Mouse (Mus musculus) lung, adult 10 weeks (tissue): ENCODE measurements around the gene Olfr1107. TPM values are rescaled to one million over a fixed set of nuclear protein-coding genes. Genes with fewer than 3 reads are reported as not detected.

Experiments used
- polyA plus RNA-seq: library from polyadenylated mRNA; stranded (reverse); fragments of 350-450 nt; fragmentation: Illumina TruSeq; extraction: RNeasy Lipid Tissue Mini Kit (QIAGEN cat#74804); gene quantifications from one replicate; pipeline ENCODE4 v1.2.3, GENCODE M21; 2014; ENCODE audit warnings: low read depth, low replicate concordance; ENCODE audit not compliant: insufficient read depth

Olfr1107 gene
- not detected for polyA plus RNA-seq

DNA sequence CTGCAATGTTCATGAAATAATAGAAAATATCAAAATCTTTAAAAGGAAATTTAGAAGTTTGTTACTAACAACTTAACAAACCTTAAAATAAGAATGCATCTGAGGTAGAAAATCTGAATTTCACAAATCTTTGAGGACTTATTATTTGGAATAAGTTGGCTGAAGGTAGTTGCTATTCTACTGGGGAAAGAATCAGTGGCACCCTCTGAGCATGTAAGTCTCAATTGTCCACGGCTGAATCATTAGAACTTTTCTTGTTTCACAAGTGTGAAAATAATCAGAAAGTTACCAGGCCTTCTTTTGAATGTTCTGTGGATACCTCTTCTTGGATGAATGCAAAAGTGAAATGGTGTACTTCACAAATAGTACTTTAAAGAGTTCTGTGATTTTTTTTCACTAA lies at the start of gene Olfr1107:
TSS of gene Olfr1107 (minus strand) at position 101 of the 400 bp plus-strand sequence.

DNA sequence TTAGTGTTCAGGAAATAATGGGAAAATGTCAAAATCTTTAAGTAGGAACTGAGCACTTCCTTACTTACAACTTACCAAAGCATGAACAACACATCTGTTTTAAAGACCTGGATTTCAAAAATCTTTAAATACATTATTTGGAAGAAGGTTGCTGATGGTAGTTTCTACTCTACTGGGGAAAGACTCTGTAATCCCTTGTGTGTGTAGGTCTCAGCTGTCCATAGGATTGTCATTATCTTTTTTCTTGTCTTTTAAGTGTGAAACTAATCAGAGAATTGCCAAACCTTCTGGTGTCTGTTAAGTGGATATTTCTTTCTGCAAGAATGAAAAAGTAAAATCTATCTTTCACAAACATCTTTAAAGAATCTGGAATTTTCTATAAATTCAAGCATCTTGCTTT lies 38.9 kb upstream of the Olfr1107 start, which contains the start of gene Olfr259:
TSS of gene Olfr259 (minus strand) at position 101 of the 400 bp plus-strand sequence.

DNA sequence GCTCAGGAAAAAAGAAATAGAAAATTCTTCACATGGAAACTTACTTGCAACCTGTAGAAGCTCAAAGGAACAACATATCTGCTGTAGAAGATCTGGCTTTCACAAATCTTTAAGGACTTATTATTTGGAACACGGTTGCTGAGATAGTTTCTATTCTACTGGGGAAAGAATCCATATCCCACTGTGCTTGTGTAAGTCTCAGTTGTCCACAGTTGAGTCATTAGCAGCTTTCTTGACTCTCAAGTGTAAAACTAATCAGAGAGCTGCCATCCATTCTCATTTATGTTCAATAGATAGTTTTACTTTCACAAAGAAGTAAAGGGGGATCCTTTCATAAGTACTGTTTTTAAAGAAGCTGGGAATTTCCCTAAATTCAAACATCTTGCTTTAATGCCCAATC lies 20.3 kb upstream of the Olfr1107 start, which contains the start of gene Olfr1109:
TSS of gene Olfr1109 (minus strand) at position 101 of the 400 bp plus-strand sequence.

DNA sequence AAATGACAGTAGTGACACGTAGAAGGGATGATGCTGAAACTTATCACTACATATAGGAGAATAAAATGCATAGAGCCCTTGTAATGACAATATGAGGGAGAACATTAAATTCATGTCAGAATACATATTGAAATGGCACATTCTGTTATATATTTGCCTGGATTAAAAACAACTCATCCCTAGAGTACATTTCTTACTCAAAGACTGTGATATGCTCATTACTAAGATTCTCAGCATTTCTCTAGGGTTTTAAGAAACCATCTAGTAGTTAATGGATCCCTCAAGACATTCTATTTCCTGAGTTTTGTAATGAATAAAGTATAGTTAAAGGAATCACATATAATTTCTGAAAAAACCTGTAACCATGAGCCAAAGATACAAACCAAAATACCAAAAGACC lies 23.4 kb downstream of the Olfr1107 start, which contains the start of gene Olfr1106:
TSS of gene Olfr1106 (minus strand) at position 101 of the 400 bp plus-strand sequence.

DNA sequence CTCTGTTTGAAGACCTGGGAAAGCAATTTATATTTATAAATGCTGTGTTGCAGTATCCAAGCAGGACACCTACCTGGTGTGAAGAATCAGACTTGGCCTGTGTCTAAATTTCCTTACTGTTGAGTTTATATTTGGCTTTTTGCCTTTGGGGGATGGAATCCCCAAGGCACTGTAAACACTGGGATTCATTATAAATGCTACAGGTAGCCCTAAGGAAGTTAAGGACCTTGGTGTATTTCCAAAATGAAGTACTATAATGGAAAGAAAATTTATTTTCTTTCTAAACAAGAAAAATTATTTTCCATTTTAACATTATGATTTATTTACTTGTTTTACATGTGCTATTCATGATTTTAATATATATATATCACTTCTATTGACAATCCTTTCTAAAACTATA lies 39.2 kb downstream of the Olfr1107 start, which contains the start of gene Olfr1105:
TSS of gene Olfr1105 (minus strand) at position 101 of the 400 bp plus-strand sequence.

DNA sequence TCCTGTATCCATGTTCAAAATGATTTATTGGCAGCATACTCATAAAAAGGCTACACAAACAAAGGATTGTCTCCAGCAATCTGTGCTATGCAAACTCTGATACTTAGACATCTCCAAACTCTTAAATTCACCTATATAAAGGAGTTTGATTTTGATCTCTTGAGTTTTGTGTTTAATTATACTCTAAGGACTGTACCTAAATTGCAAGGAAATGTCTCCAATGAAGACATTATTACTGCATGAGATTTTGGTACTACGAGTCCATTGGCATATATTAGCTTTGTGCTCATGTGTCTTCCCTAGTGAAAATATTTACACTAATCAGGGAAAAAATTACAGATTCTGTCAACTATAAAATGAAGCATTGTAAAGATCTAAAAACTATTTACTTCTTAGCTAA lies 48.6 kb downstream of the Olfr1107 start, which contains the start of gene Olfr1104:
TSS of gene Olfr1104 (minus strand) at position 101 of the 400 bp plus-strand sequence.

Other genes starting within 250 kb of the Olfr1107 start
- not detected for gene Olfr1095, start 224.1 kb downstream of the Olfr1107 start, polyA plus RNA-seq
- gene Gm13723, start 201.0 kb downstream of the Olfr1107 start, polyA plus RNA-seq, result not detected
- not detected for gene Olfr1097, start 183.6 kb downstream of the Olfr1107 start, polyA plus RNA-seq
- gene Olfr1098, start 151.3 kb downstream of the Olfr1107 start, polyA plus RNA-seq, result not detected
- gene Olfr1099, start 115.1 kb downstream of the Olfr1107 start, polyA plus RNA-seq, result not detected
- not detected for gene Olfr1100, start 95.9 kb downstream of the Olfr1107 start, polyA plus RNA-seq
- gene Olfr1101, start 84.6 kb downstream of the Olfr1107 start, polyA plus RNA-seq, result not detected
- gene Olfr1102, start 77.4 kb downstream of the Olfr1107 start, polyA plus RNA-seq, result not detected
- gene Olfr1104, start 48.7 kb downstream of the Olfr1107 start, polyA plus RNA-seq, result not detected
- not detected for gene Olfr1105, start 39.3 kb downstream of the Olfr1107 start, polyA plus RNA-seq
- gene Olfr1106, start 23.5 kb downstream of the Olfr1107 start, polyA plus RNA-seq, result not detected
- not detected for gene Olfr1109, start 20.2 kb upstream of the Olfr1107 start, polyA plus RNA-seq
- gene Olfr259, start 38.8 kb upstream of the Olfr1107 start, polyA plus RNA-seq, result not detected
- not detected for gene Olfr1110, start 64.5 kb upstream of the Olfr1107 start, polyA plus RNA-seq
- not detected for gene Olfr1111, start 76.8 kb upstream of the Olfr1107 start, polyA plus RNA-seq
- not detected for gene Olfr1112, start 112.0 kb upstream of the Olfr1107 start, polyA plus RNA-seq
- not detected for gene Olfr1113, start 133.2 kb upstream of the Olfr1107 start, polyA plus RNA-seq
- not detected for gene Olfr1115, start 172.2 kb upstream of the Olfr1107 start, polyA plus RNA-seq
- not detected for gene Olfr1116, start 191.7 kb upstream of the Olfr1107 start, polyA plus RNA-seq
- gene Olfr1118, start 231.8 kb upstream of the Olfr1107 start, polyA plus RNA-seq, result not detected